Mouse (Mus musculus): Measurements from ENCODE around the gene Ttc17.
A peak's percentile ranks its signal among the peaks of the same experiment; 100 is the strongest.
"Not testable (repeated sequence)": the region's sequence is repeated elsewhere in the genome, so short reads cannot be mapped to it uniquely, and the experiment has no call there.

The Ttc17 gene

DNA sequence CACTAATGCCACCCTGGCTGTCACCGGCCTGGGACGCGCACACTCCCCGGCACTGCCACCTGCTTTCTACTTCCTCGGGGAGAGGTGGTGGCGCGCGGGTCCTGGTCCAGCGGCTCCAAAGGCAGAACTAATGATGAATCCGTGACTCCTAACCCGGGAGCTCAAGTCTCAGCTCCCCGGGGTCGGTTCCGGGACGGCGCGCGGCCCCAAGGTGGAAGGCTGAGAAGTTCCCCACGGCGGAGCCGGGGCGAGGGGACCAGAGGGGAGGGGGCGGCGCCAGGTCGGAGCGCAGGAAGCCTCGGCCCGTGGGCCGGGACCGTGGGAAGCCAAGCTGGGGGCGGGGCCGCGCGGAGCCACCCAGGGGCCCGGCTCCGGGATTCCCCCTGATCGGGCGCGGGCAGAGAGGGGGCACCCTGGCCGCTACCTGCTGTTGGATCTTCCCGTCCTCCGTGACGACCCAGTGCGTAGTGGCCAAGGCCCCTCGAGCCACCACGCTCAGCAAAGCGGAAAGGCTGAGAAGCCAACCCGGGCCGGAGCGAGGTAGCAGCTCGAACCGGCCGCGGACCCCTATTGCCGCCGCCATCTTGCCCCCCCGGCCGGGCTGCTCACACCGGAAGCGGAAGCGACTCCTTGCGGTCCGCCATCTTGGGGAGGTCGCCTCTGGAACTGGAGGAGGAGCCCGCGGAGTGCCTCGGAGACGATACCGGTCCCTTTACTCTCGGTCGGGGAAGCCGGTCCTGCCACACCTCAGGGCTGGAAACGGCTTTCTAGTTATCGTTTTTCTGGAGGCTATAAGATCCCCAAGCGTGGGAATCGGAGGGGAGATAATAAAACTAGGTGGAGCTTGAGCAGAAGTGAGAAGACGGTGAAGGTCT, at the start of gene Ttc17:
TSS of gene Ttc17 (minus strand) at position 607 of the 875 bp plus-strand sequence.
- peak; percentile 60 for DNase-seq (ENCODE audit: low spot score)

DNA sequence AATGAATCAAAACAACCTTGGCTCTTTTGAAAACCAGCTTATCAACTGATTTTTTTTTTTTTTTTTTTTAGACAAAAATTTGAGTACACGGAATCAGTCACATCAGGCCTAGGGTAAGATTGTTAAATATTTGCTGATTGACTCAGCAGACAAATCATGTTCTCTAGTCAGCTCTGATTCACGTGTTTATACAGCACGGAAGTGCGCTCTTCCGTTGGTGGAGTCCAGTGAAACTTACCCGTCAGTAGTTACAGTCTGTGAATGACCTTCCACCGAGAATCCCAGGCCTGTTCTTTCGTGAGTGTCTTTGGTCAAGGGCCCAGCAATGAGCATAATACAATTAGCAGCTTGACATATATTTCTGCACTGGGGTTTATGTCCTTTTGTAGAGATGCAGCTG, 43.2 kb upstream of the Ttc17 start:
- DNase-seq (ENCODE audit: low spot score) = no peak

- DNase-seq (ENCODE audit: low spot score) = no peak
Observed at GRCm38 (mm10) chr2:94436952-94437351, 30.5 kb upstream of the Ttc17 start.

DNA sequence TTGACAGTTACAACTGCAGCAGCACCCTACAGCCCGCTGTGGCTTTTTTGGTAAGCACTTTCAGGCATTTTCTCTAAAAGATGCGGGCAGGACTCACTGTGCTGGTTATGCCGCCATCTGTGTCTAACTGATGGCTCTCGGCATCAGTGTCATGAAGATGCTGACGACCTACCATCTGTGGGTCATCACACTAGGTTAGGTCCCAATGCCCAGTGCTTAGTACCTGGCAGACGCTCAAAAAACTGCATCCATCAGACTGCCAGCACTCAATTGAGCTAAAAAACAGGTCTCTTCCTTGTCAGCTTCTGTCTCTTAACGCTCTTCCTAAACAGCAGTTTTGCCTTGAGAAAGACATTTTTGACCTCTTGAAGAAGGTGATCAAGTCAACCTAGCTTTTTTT, 29.0 kb upstream of the Ttc17 start:
- no peak for DNase-seq (ENCODE audit: low spot score)

- DNase-seq (ENCODE audit: low spot score) = no peak
Observed at GRCm38 (mm10) chr2:94434833-94435232, 28.3 kb upstream of the Ttc17 start.

- DNase-seq (ENCODE audit: low spot score) = no peak
Observed at GRCm38 (mm10) chr2:94432214-94432613, 25.7 kb upstream of the Ttc17 start.

DNA sequence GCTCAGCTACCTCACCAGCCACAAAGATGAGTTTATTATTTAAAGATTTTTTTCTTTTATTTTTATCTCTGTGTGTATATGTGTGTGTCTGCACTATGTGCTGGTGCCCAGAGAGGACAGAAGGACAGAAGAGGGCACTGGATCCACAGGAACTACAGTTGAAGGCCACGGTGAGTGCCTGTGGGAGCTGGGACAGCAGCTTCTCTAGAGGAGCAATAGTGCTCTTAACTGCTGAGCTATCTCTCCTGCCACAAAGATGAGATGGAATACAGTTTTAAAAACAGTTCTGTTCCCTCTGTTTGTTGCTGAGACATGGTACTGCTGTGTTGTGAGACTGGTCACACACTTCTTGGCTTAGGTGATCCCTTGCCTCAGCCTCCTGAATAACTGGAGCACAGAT, 22.0 kb upstream of the Ttc17 start:
- no peak for DNase-seq (ENCODE audit: low spot score)

GRCm38 (mm10) chr2:94407441-94407840, 952 bp upstream of the Ttc17 start:
- no peak for DNase-seq (ENCODE audit: low spot score)

- no peak for DNase-seq (ENCODE audit: low spot score)
Observed at GRCm38 (mm10) chr2:94407021-94407420, 532 bp upstream of the Ttc17 start.

DNA sequence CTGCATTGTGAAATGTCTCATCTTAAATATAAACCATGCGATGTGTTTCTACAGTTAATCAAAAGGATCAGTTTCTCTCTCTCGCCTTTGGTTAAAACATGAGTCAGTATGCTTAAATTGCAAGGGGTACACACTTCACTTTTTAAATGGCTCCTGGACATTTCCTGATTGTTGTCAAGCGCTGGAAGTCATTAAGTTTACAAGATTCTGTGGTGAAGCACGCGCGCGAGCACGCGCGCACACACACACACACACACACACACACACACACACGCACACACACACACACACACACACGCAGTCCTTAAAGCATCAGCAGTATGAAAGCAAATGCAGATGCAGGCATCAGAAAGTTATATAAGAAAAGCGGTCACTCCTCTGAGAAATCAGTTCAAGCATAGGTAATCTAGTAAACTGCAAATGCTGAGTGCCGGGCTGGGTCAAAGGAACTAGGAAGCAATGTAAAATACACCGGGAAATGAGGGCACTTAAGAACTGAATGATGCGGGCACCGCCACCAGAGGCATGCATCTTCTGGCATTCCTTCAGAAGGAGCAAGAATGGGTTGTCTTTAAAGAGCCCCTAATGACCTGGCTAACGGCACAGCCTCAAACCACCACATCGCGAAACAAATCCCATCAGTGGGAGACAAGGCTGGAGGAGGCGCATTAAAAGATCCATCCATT, 949 bp downstream of the Ttc17 start:
- no peak for DNase-seq (ENCODE audit: low spot score)

GRCm38 (mm10) chr2:94404512-94405240, 1.8 kb downstream of the Ttc17 start:
- no peak for DNase-seq (ENCODE audit: low spot score)

- DNase-seq (ENCODE audit: low spot score) = no peak
Observed at GRCm38 (mm10) chr2:94402561-94402960, 3.9 kb downstream of the Ttc17 start.

DNA sequence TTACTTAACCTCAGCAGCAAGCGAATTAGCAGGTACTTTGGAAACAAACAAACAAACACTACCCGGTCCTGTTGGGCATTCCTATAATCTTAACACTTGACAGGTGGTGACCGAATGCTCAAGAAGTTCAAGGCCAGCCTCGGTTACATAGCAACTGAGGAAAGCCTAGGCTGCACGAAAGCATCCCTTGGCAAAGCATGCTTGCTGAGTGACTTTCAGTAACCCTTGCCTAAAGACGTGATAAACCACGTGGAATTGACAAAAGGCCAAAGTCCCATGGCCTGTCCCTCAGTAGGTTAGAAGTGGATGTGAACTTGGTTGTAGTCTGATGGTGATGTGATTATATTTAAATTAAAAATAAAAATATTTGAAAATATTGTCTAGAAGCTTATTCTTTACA, 4.4 kb downstream of the Ttc17 start:
- no peak for DNase-seq (ENCODE audit: low spot score)

- DNase-seq (ENCODE audit: low spot score) = no peak
Observed at GRCm38 (mm10) chr2:94401006-94401405, 5.5 kb downstream of the Ttc17 start.

GRCm38 (mm10) chr2:94398138-94398970, 8.1 kb downstream of the Ttc17 start:
- peak; percentile 27 for DNase-seq (ENCODE audit: low spot score)

GRCm38 (mm10) chr2:94397453-94397852, 9.0 kb downstream of the Ttc17 start:
- DNase-seq (ENCODE audit: low spot score) = no peak

GRCm38 (mm10) chr2:94396325-94396724, 10.2 kb downstream of the Ttc17 start:
- no peak for DNase-seq (ENCODE audit: low spot score)

- not testable (repeated sequence) for DNase-seq (ENCODE audit: low spot score)
Observed at GRCm38 (mm10) chr2:94391127-94391526, 15.4 kb downstream of the Ttc17 start.

- no peak for DNase-seq (ENCODE audit: low spot score)
Observed at GRCm38 (mm10) chr2:94389000-94389399, 17.5 kb downstream of the Ttc17 start.

DNA sequence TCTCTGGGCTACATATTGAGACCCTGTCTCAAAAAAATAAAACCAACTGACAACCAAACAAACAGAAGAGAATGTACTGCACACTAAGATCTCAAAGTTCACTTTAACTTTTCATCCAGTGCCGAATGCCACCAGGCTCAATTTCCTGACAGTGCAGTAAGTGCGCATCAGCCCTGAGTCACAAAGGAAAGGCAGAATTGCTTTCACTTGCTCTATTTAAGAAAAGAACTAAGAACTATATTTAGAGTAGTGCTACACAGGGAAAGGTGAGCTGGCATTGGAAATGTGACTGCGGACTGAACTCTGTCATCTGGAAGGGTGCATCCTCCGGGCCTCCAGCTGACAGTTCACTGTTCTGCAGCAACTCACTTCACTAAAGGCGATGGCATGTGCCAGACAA, 18.6 kb downstream of the Ttc17 start:
- no peak for DNase-seq (ENCODE audit: low spot score)

DNA sequence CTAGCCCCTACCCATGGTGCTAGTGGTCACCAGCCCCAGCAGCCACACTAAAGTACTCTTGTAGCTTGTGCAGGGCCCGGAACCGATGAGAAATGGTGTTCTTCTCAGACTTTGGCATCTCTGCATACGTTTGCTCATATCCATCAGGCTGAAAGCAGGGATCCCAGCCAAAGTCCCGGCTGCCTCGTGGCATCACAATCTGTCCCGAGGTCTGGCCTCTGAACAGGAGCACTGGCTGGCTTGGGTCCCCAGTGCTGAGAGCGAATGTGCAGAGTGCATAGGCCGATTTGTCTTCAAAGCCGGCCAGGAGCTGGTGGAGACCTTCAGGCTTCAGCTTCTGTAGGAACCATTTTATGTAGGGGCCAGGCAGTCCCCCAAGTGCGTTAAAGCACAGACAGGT, 22.0 kb downstream of the Ttc17 start:
- DNase-seq (ENCODE audit: low spot score) = not testable (repeated sequence)
